Mouse (Mus musculus) lung, embryonic 14.5 days (tissue): ENCODE measurements at regions not wholly inside any gene's neighbourhood (a gene's known extent, or its start where the extent isn't known, plus 50 kb on each side); places are given as distances from the start of the nearest gene placed in this dataset.
A peak's percentile ranks its signal among the peaks of the same experiment; 100 is the strongest.

ENCODE experiments used
- ATAC-seq: fragments of 200-750 bp; cut with Nextera tagmentation; 2 replicates; pipeline ENCODE4 v1.8.0; 2017; ENCODE audit warnings: mild to moderate bottlenecking, moderate TSS enrichment, moderate library complexity; ENCODE audit not compliant: insufficient read depth
- DNase-seq: peaks from one replicate; pipeline ENCODE4 v3.0.0-alpha.2; 2015
- H3K27ac ChIP-seq: fragments of 300-500 bp; sonication (generic); 2 replicates; pipeline ENCODE4 v1.5.1; 2014; ENCODE audit warnings: low read depth, mild to moderate bottlenecking, moderate library complexity
- H3K27me3 ChIP-seq: fragments of 300-500 bp; sonication (generic); 2 replicates; pipeline ENCODE4 v1.6.1; 2014; ENCODE audit warnings: low read length, control low read depth; ENCODE audit not compliant: insufficient read depth
- H3K36me3 ChIP-seq: fragments of 300-500 bp; sonication (generic); 2 replicates; pipeline ENCODE4 v1.6.1; 2014; ENCODE audit warnings: control low read depth; ENCODE audit not compliant: insufficient read depth
- H3K4me1 ChIP-seq: fragments of 300-500 bp; sonication (generic); 2 replicates; pipeline ENCODE4 v1.6.1; 2014; ENCODE audit warnings: antibody characterized with exemption, control low read depth; ENCODE audit not compliant: insufficient read depth
- H3K4me2 ChIP-seq: fragments of 300-500 bp; sonication (generic); 2 replicates; pipeline ENCODE4 v1.6.1; 2014; ENCODE audit warnings: mild to moderate bottlenecking
- H3K4me3 ChIP-seq: fragments of 300-500 bp; sonication (generic); 2 replicates; pipeline ENCODE4 v1.5.1; 2014; ENCODE audit warnings: low read depth, low read length
- H3K9ac ChIP-seq: fragments of 300-500 bp; sonication (generic); 2 replicates; pipeline ENCODE4 v1.6.1; 2014
- H3K9me3 ChIP-seq: fragments of 300-500 bp; sonication (generic); 2 replicates; pipeline ENCODE4 v1.6.1; 2016; ENCODE audit warnings: low read depth, low read length, control low read depth
- CTCF ChIP-seq: IDR thresholded peaks from 2 replicates; pipeline ENCODE4 v1.5.1; 2016; ENCODE audit warnings: antibody characterized with exemption, low read depth
- WGBS: fragments of 180-500 bp; shearing (Covaris S2); extraction: QIAGEN DNeasy Blood & Tissue Kit; methylation state at CpG from one replicate; pipeline ENCODE4 v1.1.7; 2014; 5-methylcytosine and 5-hydroxymethylcytosine counted together

GRCm38 (mm10) chr5:64643584-64643983 is 159.6 kb upstream of the Klf3 start:
- TF ChIP-seq CTCF: no peak
- Histone ChIP-seq H3K36me3 (no peaks in the 10 kb centered on the region), H3K9me3 (no peaks in the 10 kb centered on the region), H3K27me3 (no peaks in the 10 kb centered on the region), H3K9ac (no peak overlapping the region), H3K27ac (no peak overlapping the region), H3K4me2 (no peak overlapping the region), H3K4me3 (no peak overlapping the region), H3K4me1 (peaks cover 6% of the 10 kb centered on the region; the same call in 1 of the 2 replicates)
- DNase-seq (no peak), ATAC-seq (no peak)
- WGBS: 87% methylated on average over 1 of the region's 1 CpGs

- WGBS: 3% methylated on average over 18 of the region's 18 CpGs
- Histone ChIP-seq H3K4me2 (peak overlapping the region; percentile 59), H3K27ac (no peak overlapping the region), H3K4me1 (peaks cover 8% of the 10 kb centered on the region; the same call in 1 of the 2 replicates), H3K4me3 (peak overlapping the region; percentile 24), H3K9ac (peak overlapping the region; percentile 40), H3K9me3 (no peaks in the 10 kb centered on the region), H3K27me3 (no peaks in the 10 kb centered on the region), H3K36me3 (no peaks in the 10 kb centered on the region)
- ATAC-seq (peak; percentile 69), DNase-seq (peak; percentile 58)
- TF ChIP-seq CTCF: no peak
Measured at GRCm38 (mm10) chr5:64647417-64648125, 155.6 kb upstream of the Klf3 start.

- 8% methylated on average over 8 of the region's 8 CpGs for WGBS
- DNase-seq (peak; percentile 61), ATAC-seq (peak; percentile 59; the same call in 1 of the 2 replicates)
- H3K4me1 ChIP-seq: peaks cover 8% of the 10 kb centered on the region; the same call in 1 of the 2 replicates
- no peak overlapping the region for H3K4me3 ChIP-seq
- H3K9me3 ChIP-seq: no peaks in the 10 kb centered on the region
- peak overlapping the region; percentile 59 for H3K4me2 ChIP-seq
- H3K27ac ChIP-seq: peak overlapping the region; percentile 67; the same call in 1 of the 2 replicates
- no peaks in the 10 kb centered on the region for H3K36me3 ChIP-seq
- no peaks in the 10 kb centered on the region for H3K27me3 ChIP-seq
- TF ChIP-seq CTCF: no peak
- H3K9ac ChIP-seq: peak overlapping the region; percentile 32
Measured at GRCm38 (mm10) chr5:64648492-64648891, 154.7 kb upstream of the Klf3 start.

GRCm38 (mm10) chr5:64651407-64651806 is 151.8 kb upstream of the Klf3 start:
- H3K27me3 ChIP-seq: no peaks in the 10 kb centered on the region
- no peaks in the 10 kb centered on the region for H3K9me3 ChIP-seq
- no peak overlapping the region for H3K4me2 ChIP-seq
- no peak overlapping the region for H3K9ac ChIP-seq
- H3K36me3 ChIP-seq: no peaks in the 10 kb centered on the region
- no peak overlapping the region for H3K27ac ChIP-seq
- ATAC-seq (no peak), DNase-seq (no peak)
- H3K4me1 ChIP-seq: peaks cover 8% of the 10 kb centered on the region; the same call in 1 of the 2 replicates
- no peak overlapping the region for H3K4me3 ChIP-seq
- 63% methylated on average over 3 of the region's 3 CpGs for WGBS
- TF ChIP-seq CTCF: no peak

GRCm38 (mm10) chr5:64653764-64654163 is 149.4 kb upstream of the Klf3 start:
- H3K9ac ChIP-seq: no peak overlapping the region
- H3K27me3 ChIP-seq: no peaks in the 10 kb centered on the region
- 84% methylated on average over 5 of the region's 5 CpGs for WGBS
- no peaks in the 10 kb centered on the region for H3K9me3 ChIP-seq
- no peak for ATAC-seq
- H3K4me2 ChIP-seq: no peak overlapping the region
- no peak overlapping the region for H3K27ac ChIP-seq
- H3K4me1 ChIP-seq: no peaks in the 10 kb centered on the region; the same call in 1 of the 2 replicates
- TF ChIP-seq CTCF: no peak
- H3K4me3 ChIP-seq: no peak overlapping the region
- no peak for DNase-seq
- H3K36me3 ChIP-seq: no peaks in the 10 kb centered on the region

GRCm38 (mm10) chr5:64655286-64655685 is 147.9 kb upstream of the Klf3 start:
- no peak overlapping the region for H3K4me3 ChIP-seq
- H3K4me1 ChIP-seq: no peaks in the 10 kb centered on the region
- H3K27me3 ChIP-seq: no peaks in the 10 kb centered on the region
- DNase-seq: no peak
- ATAC-seq: no peak
- H3K27ac ChIP-seq: no peak overlapping the region
- WGBS: 66% methylated on average over 5 of the region's 5 CpGs
- H3K9ac ChIP-seq: no peak overlapping the region
- H3K4me2 ChIP-seq: no peak overlapping the region
- no peak for TF ChIP-seq CTCF
- no peaks in the 10 kb centered on the region for H3K9me3 ChIP-seq
- no peaks in the 10 kb centered on the region for H3K36me3 ChIP-seq

- ATAC-seq (no peak), DNase-seq (no peak)
- Histone ChIP-seq H3K9me3 (no peaks in the 10 kb centered on the region), H3K9ac (no peak overlapping the region), H3K4me3 (no peak overlapping the region), H3K36me3 (no peaks in the 10 kb centered on the region), H3K27me3 (no peaks in the 10 kb centered on the region), H3K4me2 (no peak overlapping the region), H3K27ac (no peak overlapping the region), H3K4me1 (no peaks in the 10 kb centered on the region)
- TF ChIP-seq CTCF: no peak
- WGBS: 53% methylated on average over 6 of the region's 6 CpGs
Measured at GRCm38 (mm10) chr5:64661959-64662358, 141.2 kb upstream of the Klf3 start.
